Comparison of ENCODE assay signal across 10 mouse cellular contexts in genomic region chr2:4098948-4099776, GRCm38 (mm10).
DNase-seq lines count a peak whose midpoint lies in the region; ATAC-seq and TF ChIP-seq lines count a peak whose summit lies in the region.
"Had no signal": no experiment of that assay in that cellular context is flagged by ENCODE, and none has a peak within 500 bp of the region (broad histone marks: within the 10 kb centered on the region; RNA-seq: fewer than 3 reads in every experiment).

No protein-coding gene starts in this region.

- DNase-seq in R1 (ENCODE audit: low read depth, low spot score): peak; percentile 25
- peak; percentile 62 for DNase-seq in embryo, embryonic 11 days
- no peak for DNase-seq in lung, postnatal 4 days
- DNase-seq in urinary bladder, adult 18-20 months (ENCODE audit: low spot score in 2 of 2): no peak

- H3K4me1 ChIP-seq in hindbrain, embryonic 13.5 days (replicated peaks): peaks cover 25% of the 10 kb centered on the region
- H3K4me1 ChIP-seq in midbrain, embryonic 13.5 days (replicated peaks): peaks cover 28% of the 10 kb centered on the region
- no peaks in the 10 kb centered on the region for H3K4me1 ChIP-seq in intestine, postnatal 0 days (replicated peaks; ENCODE audit: control insufficient read depth, insufficient read depth, low read length)
- no peaks in the 10 kb centered on the region for H3K4me1 ChIP-seq in kidney, embryonic 14.5 days (ENCODE audit: control insufficient read depth, insufficient read depth, low read length)

- no peak for TF ChIP-seq CTCF in intestine, postnatal 0 days (IDR thresholded peaks at IDR 0.05; ENCODE audit: low read depth)

- H3K9me3 ChIP-seq in hindbrain, embryonic 13.5 days: no peaks in the 10 kb centered on the region
- no peaks in the 10 kb centered on the region for H3K9me3 ChIP-seq in midbrain, embryonic 13.5 days
- H3K9me3 ChIP-seq in intestine, postnatal 0 days (ENCODE audit: control insufficient read depth): no peaks in the 10 kb centered on the region
- no peaks in the 10 kb centered on the region for H3K9me3 ChIP-seq in kidney, embryonic 14.5 days (ENCODE audit: control insufficient read depth, low read length)
- H3K9me3 ChIP-seq: embryonic facial prominence, embryonic 15.5 days had no signal

- peak overlapping the region; percentile 78 for H3K27ac ChIP-seq in hindbrain, embryonic 13.5 days
- H3K27ac ChIP-seq in midbrain, embryonic 13.5 days: peak overlapping the region; percentile 68
- no peak overlapping the region for H3K27ac ChIP-seq in intestine, postnatal 0 days (ENCODE audit: low read depth, low read length)
- no peak overlapping the region for H3K27ac ChIP-seq in kidney, embryonic 14.5 days (ENCODE audit: low read depth, low read length)
- H3K27ac ChIP-seq: embryonic facial prominence, embryonic 15.5 days; liver, embryonic 14.5 days had no signal

- H3K36me3 ChIP-seq in hindbrain, embryonic 13.5 days: no peaks in the 10 kb centered on the region
- H3K36me3 ChIP-seq in midbrain, embryonic 13.5 days: no peaks in the 10 kb centered on the region
- no peaks in the 10 kb centered on the region for H3K36me3 ChIP-seq in intestine, postnatal 0 days (ENCODE audit: control insufficient read depth, insufficient read depth)
- H3K36me3 ChIP-seq in kidney, embryonic 14.5 days (ENCODE audit: control insufficient read depth, insufficient read depth, low read length): no peaks in the 10 kb centered on the region
- H3K36me3 ChIP-seq: embryonic facial prominence, embryonic 15.5 days had no signal

- WGBS in hindbrain, embryonic 13.5 days: 36% methylated on average over 8 of the region's 8 CpGs
- WGBS in midbrain, embryonic 13.5 days: 16% methylated on average over 8 of the region's 8 CpGs
- 76% methylated on average over 8 of the region's 8 CpGs for WGBS in intestine, postnatal 0 days
- 75% methylated on average over 8 of the region's 8 CpGs for WGBS in kidney, embryonic 14.5 days

- peak; percentile 79 for ATAC-seq in hindbrain, embryonic 13.5 days (ENCODE audit: low FRiP score)
- ATAC-seq in midbrain, embryonic 13.5 days: peak; percentile 86
- ATAC-seq in intestine, postnatal 0 days: no peak
- ATAC-seq in kidney, embryonic 14.5 days (ENCODE audit: low FRiP score, low TSS enrichment): no peak

- H3K4me3 ChIP-seq in hindbrain, embryonic 13.5 days: no peak overlapping the region
- no peak overlapping the region for H3K4me3 ChIP-seq in midbrain, embryonic 13.5 days (replicated peaks)
- no peak overlapping the region for H3K4me3 ChIP-seq in intestine, postnatal 0 days (ENCODE audit: low read depth, low read length)
- no peak overlapping the region for H3K4me3 ChIP-seq in kidney, embryonic 14.5 days (ENCODE audit: low read length)
- H3K4me3 ChIP-seq: embryonic facial prominence, embryonic 15.5 days had no signal

- no peak overlapping the region for H3K9ac ChIP-seq in hindbrain, embryonic 13.5 days
- no peak overlapping the region for H3K9ac ChIP-seq in midbrain, embryonic 13.5 days (replicated peaks)
- H3K9ac ChIP-seq in intestine, postnatal 0 days (ENCODE audit: low read depth, low read length): no peak overlapping the region
- H3K9ac ChIP-seq in kidney, embryonic 14.5 days (ENCODE audit: low read depth, low read length): no peak overlapping the region
- H3K9ac ChIP-seq: embryonic facial prominence, embryonic 15.5 days; liver, embryonic 14.5 days had no signal

- H3K4me2 ChIP-seq in hindbrain, embryonic 13.5 days: 0 out of 2 replicates have a peak overlapping the region, but pooled peaks have one; percentile 17
- H3K4me2 ChIP-seq in midbrain, embryonic 13.5 days (replicated peaks): no peak overlapping the region
- no peak overlapping the region for H3K4me2 ChIP-seq in intestine, postnatal 0 days (replicated peaks; ENCODE audit: low read depth)
- no peak overlapping the region for H3K4me2 ChIP-seq in kidney, embryonic 14.5 days (replicated peaks; ENCODE audit: low read depth, low read length)
- H3K4me2 ChIP-seq: embryonic facial prominence, embryonic 15.5 days had no signal

- H3K27me3 ChIP-seq in hindbrain, embryonic 13.5 days: no peaks in the 10 kb centered on the region
- H3K27me3 ChIP-seq in midbrain, embryonic 13.5 days: peaks cover 64% of the 10 kb centered on the region
- H3K27me3 ChIP-seq in intestine, postnatal 0 days (replicated peaks; ENCODE audit: control insufficient read depth, insufficient read depth, low read length): no peaks in the 10 kb centered on the region
- no peaks in the 10 kb centered on the region for H3K27me3 ChIP-seq in kidney, embryonic 14.5 days (ENCODE audit: control insufficient read depth, insufficient read depth, low read length)
- H3K27me3 ChIP-seq: embryonic facial prominence, embryonic 15.5 days had no signal

Comparison
In these comparisons a context has a peak if more than half of its experiments do, and no peak if none do; other contexts are left out.
1. DNase-seq: peak in R1 (single experiment) and embryo, embryonic 11 days (single experiment); none in lung, postnatal 4 days (0 of 2) and urinary bladder, adult 18-20 months (0 of 2).
2. ATAC-seq: peak in hindbrain, embryonic 13.5 days (single experiment) and midbrain, embryonic 13.5 days (single experiment); none in intestine, postnatal 0 days (single experiment) and kidney, embryonic 14.5 days (single experiment).
3. H3K27ac ChIP-seq: peak in hindbrain, embryonic 13.5 days (single experiment) and midbrain, embryonic 13.5 days (single experiment); none in intestine, postnatal 0 days (single experiment) and kidney, embryonic 14.5 days (single experiment).